Mouse (Mus musculus) small intestine, adult 2 months (tissue): ENCODE data around the gene Pias3.

Experiments used
- CTCF ChIP-seq: fragments of 200-500 bp; IDR thresholded peaks from 2 replicates; pipeline ENCODE4 v1.5.1; 2012; ENCODE audit warnings: low read depth, mild to moderate bottlenecking, control low read depth, inconsistent platforms, low read length, moderate library complexity, mixed read lengths; ENCODE audit not compliant: insufficient replicate concordance, insufficient read length; ENCODE audit errors: extremely low read depth
- POLR2A ChIP-seq: fragments of 200-500 bp; IDR thresholded peaks from 2 replicates; pipeline ENCODE4 v1.6.1; 2012; ENCODE audit warnings: low read depth, mild to moderate bottlenecking, control low read depth, inconsistent platforms, low read length, moderate library complexity

DNA sequence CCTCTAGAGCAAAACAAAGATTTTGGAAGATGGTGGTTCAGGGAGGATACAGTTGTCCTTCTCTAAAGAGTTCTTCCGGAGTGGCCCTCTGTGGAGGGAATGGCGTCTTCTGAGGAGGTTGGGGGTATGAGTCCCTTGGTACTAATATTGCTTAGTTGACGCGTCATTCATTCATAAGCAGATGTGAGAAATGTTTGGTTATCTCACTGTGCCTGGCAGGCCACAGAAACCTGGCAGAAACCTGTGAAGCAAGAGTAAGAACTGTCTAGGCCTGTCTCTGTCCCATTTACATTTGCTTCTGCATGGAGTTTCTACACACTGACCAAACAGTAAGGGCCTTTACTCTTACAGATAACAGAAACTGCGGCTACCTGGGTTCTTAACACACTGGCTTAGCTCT, 24.7 kb upstream of the Pias3 start:
- TF ChIP-seq CTCF = no peak
- TF ChIP-seq POLR2A = no peak
